Mouse (Mus musculus) T-cell, adult 2 months (primary cell): Measurements from ENCODE around the gene Aipl1.

Experiments
- DNase-seq: peaks from one replicate; pipeline ENCODE4 v3.0.0; 2022; ENCODE audit warnings: low spot score

Aipl1 gene

GRCm38 (mm10) chr11:72037409-72037808, at the start of gene Aipl1:
Gene Aipl1 (minus strand): TSS chr11:72037509.
- no peak for DNase-seq

DNA sequence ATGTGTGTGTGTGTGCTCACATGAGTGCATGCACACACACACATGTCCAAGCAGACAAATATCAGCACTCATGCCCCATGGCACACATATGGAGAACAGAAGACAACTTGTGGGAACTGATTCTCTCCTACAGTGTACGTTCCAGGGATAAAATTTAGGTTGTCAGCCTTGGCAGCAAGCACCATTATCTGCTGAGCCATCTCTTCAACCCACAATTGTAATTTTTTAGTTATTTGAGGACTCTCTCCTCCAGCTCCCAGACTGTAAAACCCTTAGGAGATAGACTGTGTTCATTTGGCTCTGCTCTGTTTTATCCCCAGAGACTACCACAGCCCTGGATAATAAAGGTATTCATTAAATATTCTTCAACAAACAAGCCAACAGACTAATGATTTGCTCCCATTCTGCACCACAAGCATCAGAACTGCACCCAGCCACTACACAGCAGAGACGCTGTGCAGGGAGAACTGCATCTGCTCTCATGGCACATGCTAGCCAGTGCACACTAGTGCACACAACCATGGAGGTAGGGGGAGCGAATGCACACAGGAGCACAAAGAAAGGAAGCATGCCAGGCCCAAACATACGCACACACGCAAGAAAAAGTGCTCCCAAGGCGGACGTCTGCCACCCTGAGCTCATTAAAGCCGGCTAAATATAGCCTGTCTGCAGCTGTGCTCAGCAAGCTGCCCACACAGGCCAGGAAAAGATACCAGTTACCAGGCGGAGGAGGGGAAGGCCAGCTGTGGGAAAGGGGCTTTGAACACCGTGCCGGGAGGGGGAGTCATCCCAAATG, 49.1 kb upstream of the Aipl1 start:
- no peak for DNase-seq

GRCm38 (mm10) chr11:72084337-72084736, 47.0 kb upstream of the Aipl1 start:
- DNase-seq = no peak

- no peak for DNase-seq
These were observed 45.3 kb upstream of the Aipl1 start for GRCm38 (mm10) chr11:72082601-72083000.

GRCm38 (mm10) chr11:72080461-72080860, 43.2 kb upstream of the Aipl1 start:
- DNase-seq = no peak

- DNase-seq = no peak
These were observed 41.3 kb upstream of the Aipl1 start for GRCm38 (mm10) chr11:72078647-72079046.

- no peak for DNase-seq
These were observed 40.7 kb upstream of the Aipl1 start for GRCm38 (mm10) chr11:72078056-72078455.

- DNase-seq = no peak
These were observed 36.9 kb upstream of the Aipl1 start for GRCm38 (mm10) chr11:72074230-72074629.

DNA sequence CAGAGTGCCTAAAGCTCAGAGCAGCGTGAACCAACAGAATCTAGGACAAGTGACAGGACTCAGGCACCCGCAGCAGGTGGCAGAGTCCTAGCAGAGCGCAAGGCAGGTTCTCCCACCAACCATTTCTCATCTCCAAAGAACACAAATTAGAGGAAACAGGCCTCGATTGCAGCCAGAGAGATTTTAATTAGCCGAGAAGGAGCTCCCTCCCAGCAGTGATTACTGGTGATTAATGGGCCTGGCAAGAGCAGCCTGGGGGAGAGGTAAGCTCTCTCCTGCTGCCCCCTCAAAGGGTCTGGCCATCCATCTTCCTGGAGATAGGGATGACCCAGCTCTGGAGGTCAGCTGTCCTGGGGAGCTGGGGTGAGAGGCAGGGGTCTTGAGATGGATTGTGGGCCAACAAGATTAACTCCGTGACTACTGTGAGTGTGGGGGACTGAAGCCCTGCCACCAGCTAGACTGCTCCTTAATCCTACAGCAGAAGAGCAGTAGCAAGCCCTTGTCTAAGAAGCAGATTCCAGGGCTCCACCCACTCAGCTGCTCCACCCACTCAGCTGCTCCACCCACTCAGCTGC, 35.1 kb upstream of the Aipl1 start:
- no peak for DNase-seq

DNA sequence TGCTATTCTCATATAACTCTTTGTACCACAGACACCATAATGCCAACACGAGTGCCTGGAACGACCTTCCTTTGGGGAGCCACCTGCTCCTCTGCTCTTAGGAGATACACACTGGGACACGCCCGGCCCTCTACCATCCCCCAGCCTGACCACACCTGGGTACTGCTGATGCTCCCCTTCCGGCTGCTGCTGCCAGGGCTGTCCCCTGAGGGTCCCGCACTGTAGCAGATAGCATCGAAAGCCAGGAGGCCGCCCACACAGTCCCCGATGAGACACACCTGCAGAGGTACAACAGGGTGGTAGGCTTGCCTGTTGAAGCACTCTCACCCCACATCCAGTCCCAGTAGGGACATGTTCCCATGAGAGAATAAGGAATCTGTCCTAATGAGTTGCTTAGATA, 33.4 kb upstream of the Aipl1 start:
- DNase-seq = no peak

DNA sequence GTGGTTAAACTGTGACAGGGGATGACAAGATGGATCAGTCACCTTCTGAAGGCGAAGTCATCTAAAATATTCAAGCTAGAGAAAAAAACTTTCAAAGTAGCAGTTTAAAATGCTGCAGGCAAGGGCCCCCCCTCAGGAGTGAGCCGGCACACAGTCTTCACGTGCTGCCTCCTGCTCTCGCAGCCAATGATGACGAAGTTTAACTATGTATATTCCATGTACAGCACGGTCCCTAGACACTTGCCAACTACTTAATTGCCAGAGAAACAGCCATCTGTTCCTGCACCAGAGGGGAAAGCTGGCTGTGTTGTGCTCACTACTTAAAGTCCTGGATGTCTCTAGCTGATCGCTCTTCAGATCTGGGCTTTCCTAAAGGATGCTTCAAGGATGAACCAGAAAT, 30.7 kb upstream of the Aipl1 start:
- no peak for DNase-seq

DNA sequence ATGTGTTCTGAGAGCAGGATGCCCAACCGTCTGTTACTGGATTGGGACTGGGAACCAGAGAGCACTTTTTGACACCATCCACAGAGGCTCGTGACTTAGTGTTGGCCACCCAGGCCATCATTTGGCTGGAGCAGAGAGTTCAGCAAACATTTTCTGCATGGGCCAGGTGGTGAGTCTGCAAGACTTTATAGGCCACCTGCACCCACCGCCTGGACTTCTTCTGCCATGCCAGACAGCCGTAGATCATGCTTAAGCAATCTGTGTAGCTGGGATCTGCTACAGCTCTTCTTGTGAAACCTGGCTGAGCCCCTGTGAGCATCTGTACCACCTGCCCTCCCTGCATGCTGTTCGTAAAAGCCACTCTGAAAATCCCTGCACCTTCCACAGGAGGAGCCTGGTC, 30.0 kb upstream of the Aipl1 start:
- DNase-seq = no peak

GRCm38 (mm10) chr11:72066330-72066729, 29.0 kb upstream of the Aipl1 start:
- no peak for DNase-seq

DNA sequence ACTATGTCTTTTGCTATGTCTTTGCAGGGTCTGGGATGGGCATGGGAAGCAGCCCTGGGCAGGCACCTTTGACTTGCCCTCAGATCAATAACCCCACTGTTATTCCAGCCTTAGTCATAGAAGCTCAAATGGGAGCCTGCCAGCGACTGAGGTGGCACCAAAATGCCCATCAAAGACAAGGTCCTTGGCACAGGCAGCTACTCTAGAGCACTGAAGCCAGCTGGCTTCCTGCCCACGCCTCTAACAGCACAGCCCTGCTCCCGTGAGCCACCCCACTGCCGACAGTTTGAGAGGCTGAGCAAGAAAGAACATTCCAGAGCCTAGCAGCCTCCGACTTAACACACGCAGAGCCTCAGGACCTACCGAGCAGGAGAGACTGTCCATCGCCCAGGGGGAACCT, 27.8 kb upstream of the Aipl1 start:
- DNase-seq = no peak

DNA sequence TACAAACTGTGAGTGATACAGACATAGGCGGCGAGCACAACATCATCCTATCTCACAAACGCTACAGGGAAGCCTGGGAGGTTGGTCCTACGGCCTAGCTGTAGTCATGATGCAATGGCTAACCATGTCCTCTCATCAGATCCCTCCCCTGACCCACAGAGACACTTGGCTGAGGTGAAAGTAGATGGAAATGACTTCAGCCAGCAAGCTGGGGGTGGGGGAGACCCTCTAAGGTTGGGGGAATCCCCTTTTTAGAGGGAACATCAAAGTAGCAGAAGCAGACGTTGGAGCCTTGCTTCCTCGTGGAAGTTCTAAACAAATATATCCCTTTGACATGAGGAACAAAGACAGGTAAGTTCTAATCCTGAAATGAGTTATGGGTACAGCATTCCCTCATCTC, 27.1 kb upstream of the Aipl1 start:
- DNase-seq = no peak

DNA sequence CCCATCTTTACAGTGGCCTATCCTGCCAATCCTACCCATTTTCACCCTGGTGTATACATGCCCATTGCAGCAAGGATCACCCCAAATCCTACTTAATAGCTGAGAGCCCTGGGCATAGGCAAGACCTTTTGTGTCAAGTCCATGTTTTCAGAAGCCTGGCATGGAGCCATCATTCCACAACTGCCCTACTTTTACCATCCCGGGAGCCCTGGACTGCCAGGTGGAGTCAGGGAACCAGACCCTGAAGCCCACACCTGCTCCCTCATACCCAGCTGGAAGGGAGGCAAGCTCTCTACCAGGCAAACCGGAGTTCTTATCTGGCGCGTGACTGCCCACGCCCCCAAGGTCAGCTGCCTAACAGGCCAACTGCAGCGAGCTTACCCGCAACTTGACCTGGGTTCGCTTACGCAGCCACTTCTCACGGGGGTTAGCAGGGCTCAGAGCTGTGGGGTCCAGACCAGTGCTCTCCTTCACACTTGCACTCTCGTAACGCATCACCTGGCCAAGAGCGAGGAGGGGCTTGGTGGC, 23.8 kb upstream of the Aipl1 start:
- no peak for DNase-seq

- no peak for DNase-seq
These were observed 23.1 kb upstream of the Aipl1 start for GRCm38 (mm10) chr11:72060416-72060815.

GRCm38 (mm10) chr11:72057166-72057565, 19.9 kb upstream of the Aipl1 start:
- DNase-seq = no peak

DNA sequence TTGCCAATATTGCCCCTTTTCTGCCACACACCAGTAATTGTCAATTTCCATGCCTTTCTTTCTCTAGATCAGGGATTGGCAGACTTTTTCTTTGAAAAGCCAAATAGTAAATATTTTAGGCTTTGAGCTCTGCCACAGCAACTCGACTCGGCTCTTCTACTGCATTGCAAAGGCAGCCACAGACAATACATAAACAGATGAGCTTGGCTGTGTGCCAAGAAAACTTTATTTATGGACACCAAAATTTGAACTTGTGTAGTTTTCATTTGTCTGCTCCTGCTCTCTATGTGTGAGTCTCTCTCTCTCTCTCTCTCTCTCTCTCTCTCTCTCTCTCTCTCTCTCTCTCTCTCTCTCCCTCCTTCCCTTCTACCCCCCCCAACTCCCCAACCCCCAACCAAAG, 17.9 kb upstream of the Aipl1 start:
- no peak for DNase-seq

GRCm38 (mm10) chr11:72052636-72053035, 15.3 kb upstream of the Aipl1 start:
- DNase-seq = peak; percentile 15

DNA sequence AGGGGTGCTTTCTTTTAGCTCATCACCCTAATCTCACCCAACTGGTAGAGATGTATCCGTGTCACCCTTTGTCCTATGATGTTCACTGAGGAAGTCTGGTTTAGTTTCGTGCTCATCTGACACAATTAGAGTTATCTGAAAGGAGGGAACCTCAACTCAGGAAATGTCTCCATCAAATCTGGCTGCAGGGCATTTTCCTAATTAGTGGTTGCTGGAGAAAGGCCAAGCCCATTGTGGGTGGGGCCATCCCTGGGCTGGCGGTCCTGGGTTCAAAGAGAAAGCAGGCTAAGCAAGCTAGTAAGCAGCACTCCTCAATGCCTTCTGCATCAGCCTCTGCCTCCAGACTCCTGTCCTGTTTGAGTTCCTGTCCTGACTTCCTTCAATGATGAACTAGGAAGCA, 14.9 kb upstream of the Aipl1 start:
- DNase-seq = no peak

- DNase-seq = no peak
These were observed 13.9 kb upstream of the Aipl1 start for GRCm38 (mm10) chr11:72050895-72051858.
